Mouse (Mus musculus): ENCODE results near the gene Cnga3. TPM values are rescaled to one million over a fixed set of nuclear protein-coding genes. Genes with fewer than 3 reads are reported as not detected.

Cnga3 gene
- polyA plus RNA-seq (2014; fragmentation: Nextera tagmentation; extraction: Ambion mirVana): 0.13 TPM in 1 of 2 replicates, not detected in the other

DNA sequence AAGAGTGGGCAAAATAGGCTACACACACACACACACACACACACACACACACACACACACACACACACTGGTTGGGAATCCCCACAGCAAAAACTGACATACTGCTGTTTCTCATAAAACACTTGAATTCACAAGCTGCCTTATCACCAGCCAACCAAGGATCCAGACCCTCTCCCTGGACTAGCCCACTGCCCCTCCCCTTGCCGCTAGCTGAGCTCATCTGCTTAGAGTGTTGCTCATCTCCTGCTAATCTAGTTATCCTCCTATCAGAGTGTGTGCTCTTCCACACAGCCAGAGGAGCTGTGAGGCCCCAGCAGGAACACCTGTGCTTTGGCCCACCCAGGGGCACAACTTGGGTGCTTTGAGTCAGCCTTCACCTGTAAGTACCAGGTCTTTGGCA, at the start of gene Cnga3:
Cnga3 (plus strand) TSS at position 291 of the 400 bp plus-strand sequence.
- Histone ChIP-seq H3K27ac (ENCODE audit: low read depth, low read length) (no peak within 1 kb of the TSS), H3K4me2 (ENCODE audit: low read depth, low read length) (no peak within 1 kb of the TSS), H3K27me3 (ENCODE audit: control insufficient read depth, insufficient read depth, low read length) (no peaks in the 10 kb centered on the region; the same call in 1 of the 2 replicates), H3K36me3 (ENCODE audit: control insufficient read depth, insufficient read depth, low read length) (no peaks in the 10 kb centered on the region), H3K4me3 (ENCODE audit: low read depth, low read length) (no peak within 1 kb of the TSS), H3K9ac (replicated peaks; ENCODE audit: low read depth, low read length) (no peak within 1 kb of the TSS), H3K4me1 (ENCODE audit: control insufficient read depth, insufficient read depth, low read length) (no peaks in the 10 kb centered on the region), H3K9me3 (ENCODE audit: control insufficient read depth, low read length) (no peaks in the 10 kb centered on the region)
- WGBS: 65% methylated on average over 1 of the region's 1 CpGs
- 0 out of 2 replicates have a peak, but pooled peaks have one; percentile 28 for ATAC-seq (ENCODE audit: low read depth)

- Histone ChIP-seq H3K4me3 (ENCODE audit: low read depth, low read length) (no peak overlapping the region), H3K9ac (replicated peaks; ENCODE audit: low read depth, low read length) (no peak overlapping the region), H3K4me2 (ENCODE audit: low read depth, low read length) (no peak overlapping the region), H3K27ac (ENCODE audit: low read depth, low read length) (no peak overlapping the region), H3K9me3 (ENCODE audit: control insufficient read depth, low read length) (no peaks in the 10 kb centered on the region; the same call in 1 of the 2 replicates), H3K36me3 (ENCODE audit: control insufficient read depth, insufficient read depth, low read length) (no peaks in the 10 kb centered on the region), H3K27me3 (ENCODE audit: control insufficient read depth, insufficient read depth, low read length) (no peaks in the 10 kb centered on the region), H3K4me1 (ENCODE audit: control insufficient read depth, insufficient read depth, low read length) (no peaks in the 10 kb centered on the region)
- WGBS: 62% methylated on average over 6 of the region's 6 CpGs
- ATAC-seq (ENCODE audit: low read depth): no peak
Measured at GRCm38 (mm10) chr1:37166066-37166465, 48.2 kb upstream of the Cnga3 start.

GRCm38 (mm10) chr1:37167918-37168317, 46.3 kb upstream of the Cnga3 start:
- no peak for ATAC-seq (ENCODE audit: low read depth)
- WGBS: 85% methylated on average over 7 of the region's 7 CpGs
- no peaks in the 10 kb centered on the region; the same call in 1 of the 2 replicates for H3K9me3 ChIP-seq (ENCODE audit: control insufficient read depth, low read length)
- H3K4me3 ChIP-seq (ENCODE audit: low read depth, low read length): no peak overlapping the region
- H3K4me2 ChIP-seq (ENCODE audit: low read depth, low read length): no peak overlapping the region
- H3K4me1 ChIP-seq (ENCODE audit: control insufficient read depth, insufficient read depth, low read length): no peaks in the 10 kb centered on the region
- H3K27me3 ChIP-seq (ENCODE audit: control insufficient read depth, insufficient read depth, low read length): no peaks in the 10 kb centered on the region
- H3K9ac ChIP-seq (replicated peaks; ENCODE audit: low read depth, low read length): no peak overlapping the region
- no peaks in the 10 kb centered on the region for H3K36me3 ChIP-seq (ENCODE audit: control insufficient read depth, insufficient read depth, low read length)
- no peak overlapping the region for H3K27ac ChIP-seq (ENCODE audit: low read depth, low read length)

- Histone ChIP-seq H3K4me2 (ENCODE audit: low read depth, low read length) (no peak overlapping the region), H3K27ac (ENCODE audit: low read depth, low read length) (no peak overlapping the region), H3K9me3 (ENCODE audit: control insufficient read depth, low read length) (no peaks in the 10 kb centered on the region), H3K27me3 (ENCODE audit: control insufficient read depth, insufficient read depth, low read length) (no peaks in the 10 kb centered on the region), H3K4me3 (ENCODE audit: low read depth, low read length) (no peak overlapping the region), H3K9ac (replicated peaks; ENCODE audit: low read depth, low read length) (no peak overlapping the region), H3K36me3 (ENCODE audit: control insufficient read depth, insufficient read depth, low read length) (no peaks in the 10 kb centered on the region), H3K4me1 (ENCODE audit: control insufficient read depth, insufficient read depth, low read length) (no peaks in the 10 kb centered on the region)
- no peak for ATAC-seq (ENCODE audit: low read depth)
- WGBS: 93% methylated on average over 2 of the region's 2 CpGs
Measured at GRCm38 (mm10) chr1:37177874-37178273, 36.4 kb upstream of the Cnga3 start.

- no peak overlapping the region for H3K27ac ChIP-seq (ENCODE audit: low read depth, low read length)
- 76% methylated on average over 5 of the region's 5 CpGs for WGBS
- no peak overlapping the region for H3K9ac ChIP-seq (replicated peaks; ENCODE audit: low read depth, low read length)
- no peaks in the 10 kb centered on the region for H3K4me1 ChIP-seq (ENCODE audit: control insufficient read depth, insufficient read depth, low read length)
- no peaks in the 10 kb centered on the region for H3K36me3 ChIP-seq (ENCODE audit: control insufficient read depth, insufficient read depth, low read length)
- no peaks in the 10 kb centered on the region for H3K9me3 ChIP-seq (ENCODE audit: control insufficient read depth, low read length)
- no peaks in the 10 kb centered on the region for H3K27me3 ChIP-seq (ENCODE audit: control insufficient read depth, insufficient read depth, low read length)
- ATAC-seq (ENCODE audit: low read depth): no peak
- H3K4me2 ChIP-seq (ENCODE audit: low read depth, low read length): no peak overlapping the region
- no peak overlapping the region for H3K4me3 ChIP-seq (ENCODE audit: low read depth, low read length)
Measured at GRCm38 (mm10) chr1:37179852-37180251, 34.4 kb upstream of the Cnga3 start.

GRCm38 (mm10) chr1:37187050-37187449, 27.2 kb upstream of the Cnga3 start:
- Histone ChIP-seq H3K27ac (ENCODE audit: low read depth, low read length) (no peak overlapping the region), H3K9ac (replicated peaks; ENCODE audit: low read depth, low read length) (no peak overlapping the region), H3K4me3 (ENCODE audit: low read depth, low read length) (no peak overlapping the region), H3K4me1 (ENCODE audit: control insufficient read depth, insufficient read depth, low read length) (no peaks in the 10 kb centered on the region), H3K36me3 (ENCODE audit: control insufficient read depth, insufficient read depth, low read length) (no peaks in the 10 kb centered on the region), H3K9me3 (ENCODE audit: control insufficient read depth, low read length) (no peaks in the 10 kb centered on the region), H3K4me2 (ENCODE audit: low read depth, low read length) (no peak overlapping the region), H3K27me3 (ENCODE audit: control insufficient read depth, insufficient read depth, low read length) (no peaks in the 10 kb centered on the region)
- whole genome bisulfite sequencing: 78% methylated on average over 6 of the region's 6 CpGs
- ATAC-seq (ENCODE audit: low read depth): no peak

DNA sequence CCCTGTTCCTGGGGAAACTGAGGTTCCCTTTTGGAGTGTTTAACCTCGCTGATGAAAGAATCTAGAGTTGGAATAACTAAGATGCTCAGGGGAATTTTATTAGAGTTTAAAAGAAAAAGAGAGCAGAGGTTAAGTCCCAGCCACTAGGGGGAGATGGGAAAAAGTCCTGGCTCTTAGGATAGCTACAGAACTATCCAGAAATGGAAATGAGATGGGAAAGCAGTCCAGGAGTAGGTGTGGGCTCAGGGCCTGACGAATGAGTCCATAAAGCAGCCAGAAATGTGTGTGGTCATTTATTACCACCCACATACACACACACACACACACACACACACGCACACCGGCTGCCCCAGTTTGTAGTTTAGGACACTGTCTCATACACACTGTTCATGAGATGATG, 19.6 kb upstream of the Cnga3 start:
- no peaks in the 10 kb centered on the region for H3K36me3 ChIP-seq (ENCODE audit: control insufficient read depth, insufficient read depth, low read length)
- 69% methylated on average over 4 of the region's 4 CpGs for WGBS
- H3K9me3 ChIP-seq (ENCODE audit: control insufficient read depth, low read length): no peaks in the 10 kb centered on the region

GRCm38 (mm10) chr1:37201406-37201805, 12.8 kb upstream of the Cnga3 start:
- Histone ChIP-seq H3K36me3 (ENCODE audit: control insufficient read depth, insufficient read depth, low read length) (no peaks in the 10 kb centered on the region), H3K9ac (replicated peaks; ENCODE audit: low read depth, low read length) (no peak overlapping the region), H3K4me2 (ENCODE audit: low read depth, low read length) (no peak overlapping the region), H3K27ac (ENCODE audit: low read depth, low read length) (no peak overlapping the region), H3K4me3 (ENCODE audit: low read depth, low read length) (no peak overlapping the region), H3K9me3 (ENCODE audit: control insufficient read depth, low read length) (no peaks in the 10 kb centered on the region), H3K4me1 (ENCODE audit: control insufficient read depth, insufficient read depth, low read length) (no peaks in the 10 kb centered on the region), H3K27me3 (ENCODE audit: control insufficient read depth, insufficient read depth, low read length) (no peaks in the 10 kb centered on the region)
- WGBS: 91% methylated on average over 4 of the region's 4 CpGs
- no peak for ATAC-seq (ENCODE audit: low read depth)

More for the DNA sequence above, 19.6 kb upstream of the Cnga3 start:
- Histone ChIP-seq H3K4me3 (ENCODE audit: low read depth, low read length) (no peak overlapping the region), H3K4me2 (ENCODE audit: low read depth, low read length) (no peak overlapping the region), H3K9ac (replicated peaks; ENCODE audit: low read depth, low read length) (no peak overlapping the region), H3K27me3 (ENCODE audit: control insufficient read depth, insufficient read depth, low read length) (no peaks in the 10 kb centered on the region), H3K27ac (ENCODE audit: low read depth, low read length) (no peak overlapping the region), H3K4me1 (ENCODE audit: control insufficient read depth, insufficient read depth, low read length) (no peaks in the 10 kb centered on the region)
- no peak for ATAC-seq (ENCODE audit: low read depth)

DNA sequence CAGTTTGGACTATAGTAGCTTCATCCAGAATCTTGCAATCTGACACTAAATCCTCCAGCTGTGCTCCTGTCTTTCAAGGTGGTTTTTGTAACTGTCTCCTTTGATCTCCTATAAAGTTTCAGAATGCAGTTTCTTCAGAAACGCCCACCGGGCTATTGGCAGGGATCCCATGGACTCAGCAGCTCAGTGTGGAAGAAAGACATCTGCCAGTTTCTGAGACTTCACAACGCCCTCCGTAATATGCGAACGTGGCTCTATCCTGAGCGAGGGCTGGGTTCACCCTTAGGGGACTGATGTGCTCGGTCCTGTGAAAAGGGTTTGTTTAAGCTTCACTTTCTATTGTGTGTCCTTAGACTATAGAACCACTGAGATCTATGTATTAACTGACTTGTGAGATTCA, 6.5 kb upstream of the Cnga3 start:
- Histone ChIP-seq H3K4me1 (ENCODE audit: control insufficient read depth, insufficient read depth, low read length) (no peaks in the 10 kb centered on the region), H3K36me3 (ENCODE audit: control insufficient read depth, insufficient read depth, low read length) (no peaks in the 10 kb centered on the region), H3K4me3 (ENCODE audit: low read depth, low read length) (no peak overlapping the region), H3K9ac (replicated peaks; ENCODE audit: low read depth, low read length) (no peak overlapping the region), H3K27ac (ENCODE audit: low read depth, low read length) (no peak overlapping the region), H3K27me3 (ENCODE audit: control insufficient read depth, insufficient read depth, low read length) (no peaks in the 10 kb centered on the region), H3K9me3 (ENCODE audit: control insufficient read depth, low read length) (no peaks in the 10 kb centered on the region), H3K4me2 (ENCODE audit: low read depth, low read length) (no peak overlapping the region)
- WGBS: 93% methylated on average over 8 of the region's 8 CpGs
- ATAC-seq (ENCODE audit: low read depth): no peak

Data from neural tube, embryonic 14.5 days (tissue).